Mouse (Mus musculus): ENCODE results near the gene Kdm2a.
A peak's percentile ranks its signal among the peaks of the same experiment; 100 is the strongest.
"Not testable (repeated sequence)": the region's sequence is repeated elsewhere in the genome, so short reads cannot be mapped to it uniquely, and the experiment has no call there.

Gene Kdm2a

DNA sequence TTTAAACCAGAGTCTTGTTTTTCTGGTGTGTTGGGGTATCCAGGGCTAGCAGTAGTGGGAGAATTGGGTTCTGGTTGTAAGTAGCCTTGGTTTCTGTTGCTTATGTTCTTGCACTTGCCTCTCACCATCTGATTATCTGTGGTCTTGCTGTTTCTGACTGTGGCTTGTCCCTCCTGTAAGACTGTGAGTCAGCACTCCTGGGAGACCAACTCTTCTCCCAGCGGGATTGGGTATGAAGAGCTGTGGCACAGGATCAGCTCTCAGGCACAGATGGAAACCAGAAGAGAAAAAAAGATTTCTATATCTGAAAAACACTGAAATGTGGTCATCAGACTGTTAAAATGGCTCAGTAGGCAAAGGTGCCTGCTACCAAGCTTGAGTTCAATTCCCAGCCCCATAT is 16.5 kb upstream of the Kdm2a start:
- no peak for DNase-seq

DNA sequence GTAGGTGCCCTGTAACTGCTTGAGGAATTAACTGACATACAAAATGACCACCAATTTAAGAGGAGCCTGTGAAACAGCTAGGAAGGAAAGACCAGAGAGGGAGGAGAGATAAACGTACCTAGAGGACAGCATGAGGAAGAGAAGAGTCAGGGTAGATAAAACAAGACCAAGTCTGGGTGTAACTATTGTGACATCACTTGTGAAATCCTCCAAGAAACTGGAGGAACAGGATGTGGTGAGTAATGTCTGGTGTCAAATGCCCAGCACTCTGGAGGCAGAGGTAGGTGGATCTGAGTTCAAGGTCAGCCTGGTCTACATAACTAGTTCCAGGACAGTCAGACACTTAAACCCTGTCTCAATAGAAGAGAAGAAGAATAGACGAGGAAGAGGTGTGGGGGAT is 11.0 kb upstream of the Kdm2a start:
- DNase-seq: no peak

DNA sequence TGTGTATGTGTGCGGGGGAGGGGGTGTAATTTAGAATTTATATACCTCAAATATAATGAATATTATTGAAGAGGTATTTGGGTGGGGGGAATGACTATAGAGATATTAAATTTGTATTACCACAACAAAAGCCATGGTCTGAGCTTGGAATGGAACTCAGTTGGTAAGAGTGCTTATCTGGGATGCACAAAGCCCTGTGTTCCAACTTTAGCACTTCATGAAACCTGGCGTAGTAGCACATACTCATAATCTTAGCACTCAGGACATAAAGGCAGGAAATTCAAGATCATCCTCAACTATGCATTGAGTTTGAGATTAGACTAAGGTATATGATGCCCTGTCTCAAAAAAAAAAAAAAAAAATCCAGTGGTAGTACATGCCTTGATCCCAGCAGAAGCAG is 6.8 kb upstream of the Kdm2a start:
- no peak for DNase-seq

DNA sequence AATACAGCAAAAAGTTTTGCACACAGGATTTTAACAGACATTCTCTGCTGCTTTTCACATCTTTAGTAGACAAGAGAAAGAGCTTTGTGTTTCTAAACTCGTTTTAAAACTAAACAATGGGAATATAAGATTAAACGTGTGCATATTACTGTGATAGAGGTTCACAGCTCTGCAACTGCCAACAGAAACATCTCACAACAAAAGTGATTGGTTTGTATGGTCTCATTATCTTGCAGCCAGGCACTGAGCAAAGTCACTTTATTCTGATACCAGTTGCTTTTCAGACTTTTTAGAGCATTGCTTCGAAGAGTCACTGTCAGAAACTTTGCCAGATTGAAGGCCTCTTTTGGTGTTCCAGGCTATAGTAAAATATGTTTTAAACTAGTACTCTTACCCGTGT is 874 bp upstream of the Kdm2a start:
- DNase-seq: no peak

DNA sequence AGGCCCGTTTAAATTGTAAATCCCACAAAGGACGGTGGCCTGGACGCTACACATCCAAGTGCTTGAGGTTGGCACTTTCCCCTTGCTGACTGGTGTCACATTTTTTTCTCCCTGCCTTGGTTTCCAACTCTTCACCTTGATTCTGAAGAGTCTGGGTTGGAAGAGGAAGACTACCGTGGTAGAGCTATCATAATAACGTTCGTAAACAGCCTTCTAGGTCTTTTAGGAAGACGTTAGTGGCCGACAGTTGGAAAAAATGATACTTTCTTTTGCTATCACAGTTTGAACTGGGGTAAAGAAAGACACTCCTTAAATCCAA is 504 bp upstream of the Kdm2a start:
- DNase-seq: no peak

DNA sequence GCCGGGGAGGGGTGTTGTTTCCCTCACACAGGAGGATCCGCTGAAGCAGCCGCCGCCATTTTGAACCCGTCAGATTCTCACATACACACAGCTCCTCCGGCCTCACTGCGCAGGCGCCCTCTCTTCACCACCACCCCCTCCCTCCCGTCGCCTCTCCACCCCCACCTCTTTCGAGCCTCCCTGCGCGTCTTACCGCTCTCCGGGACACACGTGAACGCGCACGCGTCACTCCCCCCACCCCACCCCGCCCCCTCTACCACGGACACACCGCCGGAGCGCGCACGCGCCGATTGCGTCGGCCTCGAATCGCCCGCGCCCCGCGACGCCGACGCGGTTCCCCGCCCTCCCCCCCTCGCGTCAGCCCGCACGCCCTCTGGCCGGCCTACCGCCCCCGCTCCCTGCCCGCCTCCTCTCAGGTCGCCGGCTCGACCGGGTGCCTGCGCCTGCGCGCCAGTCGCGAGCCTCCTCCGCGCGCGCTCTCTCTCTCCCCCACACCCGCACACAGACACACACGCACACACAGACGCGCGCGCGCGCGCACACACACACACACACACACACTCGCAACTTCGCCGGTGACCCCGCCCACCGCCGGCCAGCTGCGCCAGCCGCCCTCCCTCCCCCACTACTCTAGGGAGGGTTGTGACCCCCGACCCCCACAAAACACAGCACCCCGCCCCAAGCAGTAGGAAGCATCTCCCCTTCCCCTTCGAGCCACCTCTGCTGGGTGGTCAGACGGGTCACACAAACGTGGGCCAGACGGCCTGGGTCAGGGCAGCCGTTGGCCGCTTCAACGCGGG is 887 bp downstream of the Kdm2a start:
- peak; percentile 93 to 95 for DNase-seq

DNA sequence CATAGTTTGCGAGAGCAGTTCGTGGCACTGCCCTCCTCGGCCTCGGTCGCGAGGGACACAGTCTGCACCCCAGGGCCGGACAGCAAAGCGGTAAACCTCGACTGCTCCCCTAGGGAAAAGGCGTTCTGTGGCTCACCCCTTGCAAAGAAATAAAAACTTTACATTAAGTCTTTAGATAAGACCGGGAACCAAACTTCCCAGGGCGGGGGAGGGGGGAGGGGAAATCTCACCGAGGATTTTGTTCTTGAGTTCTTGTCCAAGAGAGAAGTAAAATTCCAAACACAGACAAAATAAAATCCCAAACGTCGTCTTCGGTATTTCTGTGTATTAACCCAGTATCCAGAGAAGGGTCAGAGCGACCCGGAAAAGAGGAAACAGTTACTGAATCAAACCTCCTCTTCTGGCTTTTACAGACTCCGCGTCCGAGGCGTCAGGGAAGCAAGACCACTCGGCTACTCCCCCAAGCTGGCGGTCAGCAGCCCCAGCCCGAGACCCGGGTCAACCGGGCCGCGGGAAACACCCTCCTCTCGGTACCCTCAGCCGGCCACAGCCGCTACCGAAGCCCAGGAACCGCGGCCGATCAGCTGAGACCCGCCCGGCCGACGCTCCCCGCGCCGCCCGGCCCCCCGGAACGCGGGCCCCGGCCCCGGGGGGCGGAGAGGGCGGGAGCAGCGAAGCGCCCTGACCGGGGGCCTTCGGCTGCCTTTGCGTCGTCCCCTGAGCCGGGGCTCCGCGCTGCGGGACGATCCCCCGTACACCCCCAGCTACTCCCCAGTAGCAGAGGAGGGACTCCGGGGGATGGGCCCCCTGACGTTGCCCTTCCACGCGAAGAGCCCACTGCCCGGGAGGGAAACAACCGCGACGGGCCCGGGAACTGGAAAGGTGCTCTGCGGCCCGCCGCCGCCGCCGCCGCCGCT is 1.7 kb downstream of the Kdm2a start:
- peak; percentile 37 to 49 for DNase-seq

DNA sequence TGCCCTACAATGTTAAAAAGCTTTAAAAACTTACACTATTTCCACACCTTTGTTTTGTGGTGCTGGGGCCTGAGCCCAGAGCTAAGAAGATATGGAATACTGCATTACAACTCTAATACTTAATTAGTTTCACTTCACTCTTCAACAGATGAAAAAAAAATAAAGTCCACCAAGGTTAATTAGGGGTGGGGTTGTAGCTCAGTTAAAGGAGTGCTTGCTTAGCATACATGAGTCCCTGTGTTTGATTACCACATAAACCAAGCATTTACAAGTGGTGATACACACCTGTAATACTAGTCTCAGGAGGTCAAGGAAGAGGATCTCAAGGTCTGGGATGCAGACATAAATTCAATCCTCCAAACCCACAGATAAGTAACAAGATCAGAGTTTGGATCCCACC is 10.8 kb downstream of the Kdm2a start:
- DNase-seq: no peak

DNA sequence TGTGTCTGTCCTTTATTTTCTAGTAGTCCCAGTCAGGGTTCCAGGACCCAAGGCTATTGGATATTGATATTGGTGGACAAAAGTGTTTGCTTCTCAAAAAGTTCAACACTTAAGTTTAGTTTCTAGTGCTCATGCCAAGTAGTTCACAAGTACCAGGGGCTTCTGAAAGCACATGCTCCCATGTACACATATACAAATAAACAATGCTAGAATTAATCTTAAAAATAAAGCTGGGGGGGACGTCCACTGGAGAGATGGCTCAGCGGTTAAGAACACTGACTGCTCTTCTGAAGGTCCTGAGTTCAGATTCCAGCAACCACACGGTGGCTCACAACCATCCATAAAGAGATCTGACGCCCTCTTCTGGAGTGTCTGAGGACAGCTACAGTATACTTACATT is 13.1 kb downstream of the Kdm2a start:
- no peak for DNase-seq

DNA sequence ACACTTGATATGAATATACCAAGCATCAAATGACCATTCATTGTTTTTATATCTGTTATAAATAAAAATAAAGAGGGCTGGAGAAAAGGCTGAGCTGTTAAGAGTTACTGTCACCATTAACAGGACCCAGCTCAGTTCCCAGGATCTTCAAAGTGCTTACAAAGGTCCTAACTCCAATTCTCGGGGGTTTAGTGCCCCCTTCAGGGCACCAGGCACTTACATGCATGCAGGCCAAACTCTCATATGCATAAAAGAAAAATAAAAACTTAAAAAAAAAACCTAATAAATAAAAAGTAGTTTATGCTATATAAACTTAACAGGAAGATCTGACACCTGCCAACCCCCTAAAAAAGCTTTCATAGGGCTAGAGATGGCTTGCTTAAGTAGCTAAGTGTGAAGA is 13.8 kb downstream of the Kdm2a start:
- peak in 1 of 2 experiments; percentile 12 for DNase-seq

DNA sequence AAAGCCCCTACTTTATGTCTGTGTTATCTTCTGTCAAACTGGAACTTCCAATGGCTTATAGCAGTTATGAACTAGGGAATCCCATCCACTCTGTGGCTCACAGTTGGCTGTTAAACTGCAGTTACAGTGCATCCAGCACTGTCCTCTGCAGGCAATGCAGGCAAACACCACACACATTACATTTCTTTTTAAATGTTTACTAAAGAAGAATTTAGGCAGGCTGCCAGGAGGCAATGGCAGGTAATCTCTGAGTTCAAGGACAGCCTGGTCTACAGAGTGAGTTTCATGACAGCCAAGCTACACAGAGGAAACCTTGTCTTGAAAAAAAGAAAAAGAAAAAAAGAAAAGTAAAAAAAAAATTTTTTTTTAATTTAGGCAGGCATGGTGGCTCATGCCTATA is 14.8 kb downstream of the Kdm2a start:
- DNase-seq: no peak

DNA sequence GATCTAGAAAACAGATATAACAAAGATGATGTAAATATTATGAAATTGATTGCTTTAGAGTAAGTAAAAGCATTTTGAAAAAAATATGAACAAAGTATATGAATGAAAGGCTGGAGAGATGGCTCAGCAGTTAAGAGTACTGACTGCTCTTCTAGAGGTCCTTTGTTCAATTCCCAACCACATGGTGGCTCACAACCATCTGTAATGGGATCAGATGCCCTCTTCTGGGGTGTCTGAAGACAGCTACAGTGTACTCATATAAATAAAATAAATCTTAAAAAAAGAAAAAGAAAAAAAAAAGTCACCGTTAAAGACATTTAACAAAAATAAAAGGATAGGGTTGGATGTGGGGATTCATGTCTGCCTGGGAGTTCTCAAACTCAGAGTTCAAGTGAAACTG is 15.8 kb downstream of the Kdm2a start:
- not testable (repeated sequence) for DNase-seq

DNA sequence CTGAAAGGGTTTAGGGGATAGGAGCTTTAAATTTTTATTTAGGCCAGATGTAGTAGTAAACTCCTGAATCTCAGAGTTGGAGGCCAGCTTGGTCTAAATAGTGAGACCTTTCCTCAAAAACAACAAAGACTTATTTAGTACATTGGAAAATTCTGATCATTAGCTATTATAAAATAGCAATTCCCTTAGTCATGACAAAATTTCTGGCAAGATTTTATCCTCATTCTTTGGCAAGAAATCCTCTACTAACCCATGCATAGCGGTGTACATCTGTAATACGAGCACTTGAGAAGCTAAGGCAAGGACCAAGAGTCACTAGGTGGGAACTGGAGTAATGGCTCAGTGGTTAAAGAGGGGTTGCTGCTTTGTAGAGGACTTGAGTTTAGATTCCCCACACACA is 27.4 kb downstream of the Kdm2a start:
- no peak for DNase-seq

DNA sequence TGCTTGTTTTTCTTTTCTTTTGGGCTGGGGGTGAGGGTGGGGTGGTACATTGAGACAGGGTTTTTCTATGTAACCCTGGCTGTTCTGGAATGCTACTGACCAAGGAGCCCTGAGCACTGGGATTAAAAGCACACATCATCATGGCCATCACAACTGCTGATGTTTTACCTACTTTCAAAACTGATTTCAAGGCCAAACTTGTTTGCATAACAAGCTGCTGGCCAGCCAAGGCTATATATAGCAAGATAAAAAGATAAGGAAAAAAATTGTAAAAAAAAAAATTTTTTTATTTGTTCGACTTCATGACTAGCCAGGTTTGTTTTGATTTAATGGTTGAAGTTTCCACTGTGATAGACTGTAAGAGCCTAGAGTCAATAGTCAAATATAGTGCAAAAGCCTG is 27.8 kb downstream of the Kdm2a start:
- no peak for DNase-seq

DNA sequence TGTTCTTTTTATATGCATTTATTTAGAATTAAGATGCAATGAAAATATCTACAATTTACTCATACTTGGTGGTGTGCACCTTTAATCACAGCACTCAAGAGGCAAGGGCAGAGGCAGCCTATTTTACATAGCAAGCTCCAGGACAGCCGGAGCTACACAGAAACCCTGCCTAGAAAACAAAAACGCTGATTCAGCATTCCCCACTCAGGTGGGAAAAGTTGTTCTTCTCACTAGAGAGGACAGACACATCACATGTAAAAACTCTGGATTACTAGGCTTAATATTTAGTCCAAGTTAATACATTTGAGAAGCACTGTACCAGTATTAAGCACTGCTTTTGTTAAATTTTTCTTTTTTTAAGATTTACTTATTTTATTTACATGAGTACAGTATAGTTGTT is 48.6 kb downstream of the Kdm2a start:
- DNase-seq: no peak

DNA sequence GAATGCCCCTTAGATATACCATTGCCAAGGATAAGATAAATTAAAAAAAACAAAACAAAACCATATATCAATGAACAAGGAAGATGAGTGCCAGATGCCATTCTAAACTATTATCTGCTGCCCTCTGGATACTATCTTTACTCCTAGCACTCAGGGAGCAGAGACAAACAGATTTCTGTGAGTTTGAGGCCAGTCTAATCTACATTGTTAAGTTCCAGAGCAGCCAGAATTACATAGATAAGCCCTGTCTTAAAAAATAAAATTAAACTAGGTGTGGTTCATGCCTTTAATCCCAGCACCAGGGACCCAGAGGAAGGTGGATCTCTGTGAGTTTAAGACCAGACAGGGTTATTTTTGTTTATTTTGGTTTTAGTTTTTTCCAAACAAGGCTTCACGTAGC is 51.6 kb downstream of the Kdm2a start:
- no peak for DNase-seq

DNA sequence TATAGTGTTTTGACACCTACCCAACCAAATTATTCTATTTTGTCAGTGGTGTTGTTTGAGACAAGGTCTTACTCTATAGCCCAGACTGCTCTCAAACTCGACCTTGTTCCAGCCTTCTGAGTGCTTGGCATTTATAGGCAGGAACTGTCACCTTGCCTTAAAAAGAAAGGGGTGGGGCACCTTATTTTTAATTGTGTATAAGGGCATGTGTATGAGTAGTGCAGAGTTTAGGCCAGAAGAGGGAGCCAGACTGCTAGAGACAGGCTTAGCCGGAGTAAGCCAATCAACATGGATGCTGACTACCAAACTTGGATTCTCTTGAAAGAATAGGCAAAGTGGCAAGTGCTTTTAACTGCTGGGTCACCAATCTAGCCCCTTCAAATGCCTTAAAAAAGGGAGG is 59.9 kb downstream of the Kdm2a start:
- peak in 1 of 2 experiments; percentile 56 for DNase-seq

DNA sequence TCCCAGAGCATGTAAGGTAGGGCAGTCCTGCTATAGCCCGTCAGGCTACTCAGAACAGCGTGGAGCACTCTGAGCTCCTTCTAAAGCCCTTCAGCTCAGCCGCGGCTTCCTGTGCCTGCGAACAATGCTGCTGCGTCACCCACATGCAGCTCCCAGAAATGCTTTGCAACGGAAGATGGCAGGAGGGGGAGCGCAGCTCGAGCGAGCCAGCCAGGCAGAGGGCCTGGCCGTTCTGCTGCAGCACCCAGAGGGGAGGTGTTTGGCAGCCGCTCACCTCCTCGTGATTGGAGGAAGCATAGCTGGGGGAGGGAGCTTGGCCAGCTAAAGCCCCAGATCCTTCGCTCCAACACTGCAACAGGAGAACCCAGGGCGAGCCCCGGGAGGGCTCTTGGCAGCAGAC is 64.3 kb downstream of the Kdm2a start:
- peak; percentile 78 to 87 for DNase-seq

DNA sequence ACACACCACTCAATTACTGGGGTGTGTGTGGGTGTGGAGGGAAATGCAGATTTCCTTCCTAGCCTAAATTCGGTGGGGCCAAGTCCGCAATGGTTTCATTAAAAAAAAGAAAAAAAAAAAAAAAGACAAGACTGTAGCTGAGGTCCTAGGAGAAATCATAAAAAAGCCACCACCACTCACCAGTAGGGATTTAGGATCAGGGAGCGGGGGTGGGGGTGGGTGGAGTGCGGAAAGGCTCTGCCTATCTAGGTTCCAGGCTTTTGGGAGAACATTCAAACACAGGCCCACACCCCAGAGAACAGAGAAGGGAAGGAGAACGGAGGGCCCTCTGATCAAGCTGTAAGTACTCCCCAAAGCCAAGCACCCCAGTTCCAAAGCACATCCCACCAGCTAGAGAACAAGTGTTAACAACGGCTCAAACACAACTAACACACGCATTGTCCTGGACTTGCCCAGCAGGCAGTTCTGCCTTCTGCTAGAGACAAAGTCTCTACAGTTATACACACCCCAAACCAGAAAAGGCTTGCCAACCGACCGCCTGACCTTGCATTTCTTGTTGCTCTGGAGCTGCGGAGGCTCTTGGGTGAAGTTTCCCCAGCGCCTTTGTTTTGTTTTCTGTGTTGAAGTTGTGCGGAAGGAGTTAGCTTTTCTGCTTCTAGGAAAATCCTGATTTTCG is 64.8 kb downstream of the Kdm2a start:
- no peak for DNase-seq

DNA sequence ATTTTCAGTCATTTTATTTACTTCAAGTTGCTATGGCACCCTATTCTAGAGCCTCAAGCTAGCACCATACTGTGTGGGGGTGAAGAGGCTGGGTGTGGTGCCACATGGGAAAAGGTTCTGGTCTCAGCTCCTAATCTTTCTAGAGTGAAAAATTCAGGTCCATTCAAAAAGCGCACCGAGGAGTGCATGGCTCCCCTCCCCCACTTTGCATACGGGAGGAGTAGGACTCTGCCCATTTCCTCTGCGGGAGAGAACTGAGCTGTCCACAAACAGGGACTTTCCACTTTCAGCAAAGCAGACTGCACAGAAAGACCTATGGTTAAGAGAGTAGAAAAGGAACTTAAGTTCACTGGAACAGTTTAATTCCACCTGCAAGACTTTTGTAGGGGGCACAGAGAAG is 65.4 kb downstream of the Kdm2a start:
- peak; percentile 54 to 73 for DNase-seq

DNA sequence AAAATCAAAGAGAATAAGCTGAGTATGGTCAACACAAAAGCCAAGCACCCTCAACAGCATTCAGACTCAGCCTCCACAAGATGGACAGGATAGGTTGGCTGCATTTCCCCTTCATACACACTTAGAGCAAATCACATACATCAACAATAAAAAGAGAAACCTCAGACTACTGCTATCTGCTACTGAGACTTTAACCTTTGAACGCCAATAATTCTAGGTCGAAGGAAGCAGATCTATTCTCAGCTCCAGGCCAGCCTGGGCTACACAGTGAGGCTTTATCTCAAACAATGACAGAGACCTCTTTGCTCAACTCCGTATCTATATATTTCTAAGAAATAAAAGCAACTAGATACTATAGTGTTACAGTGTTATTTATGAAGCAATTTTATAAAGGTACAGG is 66.8 kb downstream of the Kdm2a start:
- DNase-seq: no peak

DNA sequence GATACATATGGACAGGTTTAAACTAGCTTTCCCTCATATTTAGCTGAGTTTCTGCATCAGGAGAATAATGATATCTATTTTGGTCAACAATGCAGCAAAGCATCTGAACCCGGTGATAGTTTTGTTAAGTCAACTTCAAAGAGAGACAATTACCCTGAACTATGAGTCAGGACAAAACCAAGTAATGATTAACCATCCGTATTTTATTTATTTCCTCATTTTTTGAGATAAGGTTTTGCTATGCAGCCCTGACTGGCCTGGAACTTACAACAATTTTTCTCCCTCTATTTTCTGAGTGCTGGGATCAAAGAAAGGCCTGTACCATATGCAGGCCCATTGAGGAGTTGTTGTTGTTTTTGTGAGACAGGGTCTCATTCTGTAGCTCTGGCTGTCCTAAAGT is 67.5 kb downstream of the Kdm2a start:
- no peak for DNase-seq

DNA sequence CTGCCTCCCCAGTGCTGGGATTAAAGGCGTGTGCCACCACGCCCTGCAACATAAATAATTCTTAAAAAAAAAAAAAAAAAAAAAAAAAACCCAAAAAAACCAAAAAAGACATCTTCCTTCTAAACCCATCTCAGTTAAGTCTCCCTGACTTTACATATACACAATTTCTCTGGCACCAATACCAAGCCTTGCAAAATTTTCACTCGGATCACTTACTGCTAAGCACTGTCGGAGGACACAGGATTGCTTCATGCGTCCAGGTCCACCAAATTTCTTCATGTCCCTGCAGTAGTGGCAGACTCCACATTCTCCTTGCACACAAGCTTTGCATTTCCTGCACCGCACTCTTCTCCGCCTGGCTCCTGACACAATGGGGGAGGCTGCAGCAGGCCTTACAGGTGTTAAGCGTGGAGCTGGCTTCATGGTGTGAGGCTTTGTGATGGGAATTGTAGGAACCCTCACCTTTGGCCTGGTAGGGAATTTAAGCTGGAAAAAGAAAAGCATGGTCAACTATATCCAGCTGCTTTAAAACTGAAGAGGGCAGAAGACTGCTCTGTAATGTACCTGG is 69.3 kb downstream of the Kdm2a start:
- no peak for DNase-seq

Measured in spleen, adult 18-20 months (tissue).